Mouse (Mus musculus) left cerebral cortex, postnatal 10 days (tissue): ENCODE measurements at regions not wholly inside any gene's neighbourhood (a gene's known extent, or its start where the extent isn't known, plus 50 kb on each side); places are given as distances from the start of the nearest gene placed in this dataset.

Experiments
- DNase-seq, 2 experiments: peaks; one replicate each; pipeline ENCODE4 v3.0.0; 2021 to 2022; ENCODE audit warnings: low spot score in 2 of 2, mixed read lengths in 1 of 2; ENCODE audit errors: extremely low spot score in 1 of 2
- intact Hi-C: fragments of 180-260 bp; cut with DNase I; formaldehyde crosslinking; loops from one replicate; pipeline ENCODE4 v1.15.1; 2025

GRCm38 (mm10) chr17:52212944-52213343 lies 379.9 kb upstream of the Satb1 start:
- intact Hi-C loops: no loop called here
- DNase-seq: no peak

- DNase-seq: peak in 1 of 2 experiments; percentile 3
These were observed 377.4 kb upstream of the Satb1 start for GRCm38 (mm10) chr17:52210483-52210882.

GRCm38 (mm10) chr17:52197731-52198130 lies 364.6 kb upstream of the Satb1 start:
- no peak for DNase-seq
- intact Hi-C loops: no loop called here

More at GRCm38 (mm10) chr17:52210483-52210882, 377.4 kb upstream of the Satb1 start:
- intact Hi-C loops: no loop called here

GRCm38 (mm10) chr17:52196811-52197210 lies 363.7 kb upstream of the Satb1 start:
- intact Hi-C loops: no loop called here
- DNase-seq: no peak

GRCm38 (mm10) chr17:52195804-52196203 lies 362.7 kb upstream of the Satb1 start:
- no peak for DNase-seq
- intact Hi-C loops: no loop called here

GRCm38 (mm10) chr17:52191064-52191682 lies 358.1 kb upstream of the Satb1 start:
- intact Hi-C loops: no loop called here
- DNase-seq: no peak

GRCm38 (mm10) chr17:52182706-52183105 lies 349.6 kb upstream of the Satb1 start:
- intact Hi-C loops: no loop called here
- DNase-seq: no peak

- intact Hi-C loops: no loop called here
- no peak for DNase-seq
These were observed 344.9 kb upstream of the Satb1 start for GRCm38 (mm10) chr17:52177996-52178395.

- no peak for DNase-seq
- intact Hi-C loops: no loop called here
These were observed 335.2 kb upstream of the Satb1 start for GRCm38 (mm10) chr17:52168076-52168838.

GRCm38 (mm10) chr17:52167658-52168057 lies 334.6 kb upstream of the Satb1 start:
- intact Hi-C loops: no loop called here

GRCm38 (mm10) chr17:52165891-52166485 lies 332.9 kb upstream of the Satb1 start:
- intact Hi-C loops: no loop called here
- DNase-seq: no peak

More at GRCm38 (mm10) chr17:52167658-52168057, 334.6 kb upstream of the Satb1 start:
- no peak for DNase-seq

- intact Hi-C loops: no loop called here
- DNase-seq: no peak
These were observed 329.7 kb upstream of the Satb1 start for GRCm38 (mm10) chr17:52162559-52163397.

GRCm38 (mm10) chr17:52150496-52150895 lies 317.4 kb upstream of the Satb1 start:
- intact Hi-C loops: no loop called here
- DNase-seq: no peak

- intact Hi-C loops: no loop called here
- no peak for DNase-seq
These were observed 316.7 kb upstream of the Satb1 start for GRCm38 (mm10) chr17:52149834-52150233.

GRCm38 (mm10) chr17:52149068-52149467 lies 316.0 kb upstream of the Satb1 start:
- DNase-seq: no peak
- intact Hi-C loops: no loop called here

GRCm38 (mm10) chr17:52103891-52104290 lies 270.8 kb upstream of the Satb1 start:
- intact Hi-C loops: no loop called here
- no peak for DNase-seq

GRCm38 (mm10) chr17:52085834-52086233 lies 252.7 kb upstream of the Satb1 start:
- intact Hi-C loops: no loop called here

GRCm38 (mm10) chr17:52084455-52084854 lies 251.4 kb upstream of the Satb1 start:
- intact Hi-C loops: no loop called here
- DNase-seq: no peak

More at GRCm38 (mm10) chr17:52085834-52086233, 252.7 kb upstream of the Satb1 start:
- no peak for DNase-seq

- intact Hi-C loops: no loop called here
- DNase-seq: no peak
These were observed 246.2 kb upstream of the Satb1 start for GRCm38 (mm10) chr17:52079316-52079715.
